Mouse (Mus musculus): ENCODE results near the gene Slc46a1.

The Slc46a1 gene

DNA sequence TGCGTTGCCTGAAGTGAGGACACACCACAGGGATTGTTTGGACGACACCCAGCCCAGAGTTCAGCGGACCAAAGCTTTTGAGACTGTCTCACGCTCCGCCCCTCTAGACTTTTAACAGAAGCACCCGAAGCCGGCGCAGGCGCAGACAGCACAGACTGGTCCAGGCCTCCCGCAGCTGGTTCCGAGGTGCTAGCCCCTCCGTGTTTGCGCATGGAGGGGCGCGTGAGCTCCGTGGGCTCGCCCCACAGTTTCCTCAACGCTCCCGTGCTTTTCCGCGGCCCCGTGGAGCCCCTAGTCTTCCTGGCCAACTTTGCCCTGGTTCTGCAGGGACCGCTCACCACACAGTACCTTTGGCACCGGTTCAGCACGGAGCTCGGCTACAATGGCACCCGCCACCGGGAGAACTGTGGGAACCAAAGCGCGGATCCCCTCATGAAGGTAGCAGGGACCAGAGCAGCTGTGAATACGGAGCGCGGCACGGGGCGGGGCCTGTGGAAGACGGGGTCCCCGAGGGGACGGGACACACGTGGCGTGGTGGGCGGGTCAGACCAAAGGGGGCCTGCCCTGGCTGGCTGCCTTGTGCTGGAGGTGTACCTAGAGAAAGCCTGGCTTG lies at the start of gene Slc46a1:
TSS of gene Slc46a1 (plus strand) at position 130 of the 613 bp plus-strand sequence.
- no peak for DNase-seq (ENCODE audit: extremely low spot score, low read depth, low spot score)

GRCm38 (mm10) chr11:78416854-78417253 lies 48.6 kb upstream of the Slc46a1 start:
- no peak for DNase-seq (ENCODE audit: extremely low spot score, low read depth, low spot score)

GRCm38 (mm10) chr11:78420263-78420889 lies 45.1 kb upstream of the Slc46a1 start:
- DNase-seq (ENCODE audit: extremely low spot score, low read depth, low spot score) = no peak

DNA sequence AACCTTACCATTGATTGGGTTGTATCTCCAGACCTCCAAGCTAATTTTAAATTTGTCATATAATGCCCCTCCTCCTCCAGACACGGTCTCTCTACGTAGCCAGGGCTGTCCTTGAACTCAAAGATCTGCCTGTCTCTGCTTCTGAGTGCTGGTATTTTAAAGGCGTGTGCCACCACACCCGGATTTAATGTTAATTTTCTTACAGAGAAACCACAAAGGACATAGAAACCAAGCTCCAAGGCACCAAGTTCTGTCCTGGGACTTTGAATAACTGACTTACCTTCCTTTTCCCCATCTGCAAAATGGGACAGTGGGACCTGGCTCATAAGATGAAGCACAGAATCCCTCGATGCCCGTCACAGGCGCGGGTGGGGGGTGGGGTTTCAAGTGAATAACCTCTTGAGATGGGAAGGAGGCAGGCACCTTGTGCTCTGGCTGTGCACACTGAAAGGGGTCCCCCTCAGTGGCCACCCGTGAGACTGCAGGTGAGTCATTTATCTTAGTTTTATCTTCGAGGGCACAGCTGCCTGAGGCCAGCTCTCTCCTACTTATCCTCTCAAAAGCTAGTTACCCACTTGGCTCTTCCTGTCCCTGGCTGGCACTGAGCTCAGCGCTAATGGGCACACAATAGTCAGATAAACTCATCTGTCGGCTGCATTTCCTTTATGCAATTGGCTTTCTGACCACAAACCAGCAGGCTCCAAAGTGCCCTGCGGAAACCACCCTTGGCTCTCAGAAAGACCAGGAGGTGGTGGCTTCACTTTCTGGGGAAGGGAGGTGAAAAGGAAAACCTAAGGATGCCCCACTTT lies 44.1 kb upstream of the Slc46a1 start:
- no peak for DNase-seq (ENCODE audit: extremely low spot score, low read depth, low spot score)

- no peak for DNase-seq (ENCODE audit: extremely low spot score, low read depth, low spot score)
Observed at GRCm38 (mm10) chr11:78422055-78422819, 43.3 kb upstream of the Slc46a1 start, which contains the start of gene Slc13a2. Gene Slc13a2, minus strand, starts transcription at chr11:78422217.

- no peak for DNase-seq (ENCODE audit: extremely low spot score, low read depth, low spot score)
Observed at GRCm38 (mm10) chr11:78424352-78424751, 41.1 kb upstream of the Slc46a1 start.

GRCm38 (mm10) chr11:78425572-78425971 lies 39.9 kb upstream of the Slc46a1 start:
- no peak for DNase-seq (ENCODE audit: extremely low spot score, low read depth, low spot score)

DNA sequence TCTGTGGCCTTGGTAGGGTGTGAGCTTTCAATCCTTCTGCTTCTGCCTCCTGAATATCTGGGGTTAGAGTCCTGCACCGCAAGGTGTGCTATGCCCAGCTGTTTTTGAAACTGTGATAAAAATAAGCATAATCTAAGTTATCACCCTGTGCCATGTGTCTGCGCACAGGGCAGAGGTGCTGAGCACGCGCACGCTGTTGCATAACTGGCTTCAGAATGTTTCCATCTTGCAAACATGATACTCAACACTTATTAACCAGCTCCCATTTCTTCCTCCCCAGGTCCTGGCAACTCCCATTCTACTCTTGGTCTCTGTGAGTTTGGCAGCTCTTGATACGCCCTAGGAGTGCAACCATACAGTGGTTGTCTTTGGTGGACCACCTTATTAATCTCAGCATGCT lies 37.8 kb upstream of the Slc46a1 start:
- no peak for DNase-seq (ENCODE audit: extremely low spot score, low read depth, low spot score)

DNA sequence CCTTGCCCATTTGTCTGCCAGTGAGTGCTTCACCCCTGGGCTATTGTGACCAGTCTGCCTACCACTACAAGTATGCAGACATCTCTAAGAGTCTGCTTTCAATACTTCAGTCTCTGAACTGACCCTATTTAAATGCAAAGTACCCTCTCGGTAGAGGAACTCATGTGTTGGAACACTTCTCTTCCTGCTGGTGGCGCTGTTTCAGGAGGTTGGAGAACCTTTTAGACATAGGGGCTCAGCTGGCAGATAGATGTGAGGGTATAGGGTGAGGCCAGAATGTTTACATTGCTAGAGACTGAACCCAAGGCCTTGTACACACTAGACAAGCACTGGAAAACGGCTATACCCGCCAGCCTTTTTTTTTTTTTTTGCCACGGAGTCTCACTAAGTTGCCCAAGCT lies 37.2 kb upstream of the Slc46a1 start:
- DNase-seq (ENCODE audit: extremely low spot score, low read depth, low spot score) = no peak

- no peak for DNase-seq (ENCODE audit: extremely low spot score, low read depth, low spot score)
Observed at GRCm38 (mm10) chr11:78430195-78430878, 35.2 kb upstream of the Slc46a1 start.

DNA sequence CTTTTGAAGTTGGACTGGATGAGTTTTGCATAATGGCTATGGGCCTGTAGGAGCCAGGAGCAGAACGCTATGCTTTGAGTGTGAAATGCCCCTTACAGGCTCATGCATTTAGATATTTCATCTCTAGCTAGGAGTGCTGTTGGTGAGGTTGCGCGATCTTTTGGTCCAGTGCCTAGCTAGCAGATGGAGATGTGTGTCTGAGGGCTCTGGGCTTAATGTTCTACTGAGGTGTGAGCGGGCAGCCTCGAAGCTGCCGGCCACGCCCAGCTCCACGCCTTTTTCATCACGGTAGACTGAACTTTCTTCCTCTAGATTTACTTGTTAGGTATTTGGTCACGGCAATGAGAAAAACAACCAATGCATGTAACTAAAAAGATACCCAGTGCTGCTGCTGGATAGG lies 34.3 kb upstream of the Slc46a1 start:
- DNase-seq (ENCODE audit: extremely low spot score, low read depth, low spot score) = no peak

- DNase-seq (ENCODE audit: extremely low spot score, low read depth, low spot score) = no peak
Observed at GRCm38 (mm10) chr11:78434052-78434451, 31.4 kb upstream of the Slc46a1 start.

DNA sequence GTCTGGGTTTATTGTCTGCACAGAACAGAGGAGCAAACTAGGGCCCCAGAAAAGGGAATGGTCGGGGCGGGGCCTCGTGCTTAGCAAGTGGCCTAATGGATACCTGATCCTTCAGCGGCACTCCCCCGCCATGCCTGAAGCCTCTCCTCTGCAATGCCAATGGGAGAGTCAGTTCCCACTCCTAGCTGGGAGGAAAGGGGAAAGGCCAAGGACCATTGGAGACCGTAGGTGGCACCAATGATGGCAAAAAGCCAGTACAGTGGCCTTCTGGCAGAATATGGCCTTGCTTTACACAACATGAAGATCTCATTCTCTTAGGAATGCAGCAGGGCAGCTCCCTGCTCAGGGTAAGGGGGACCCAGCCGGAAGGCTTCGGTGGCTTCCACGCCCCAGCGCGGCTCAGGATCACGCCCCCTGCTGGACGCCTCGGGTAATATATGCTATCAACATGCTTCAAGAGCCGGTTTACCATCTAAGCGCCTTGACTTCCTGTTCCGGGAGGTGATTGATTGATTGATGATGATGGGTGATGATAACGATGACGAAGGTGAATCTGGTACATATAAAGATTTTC lies 29.6 kb upstream of the Slc46a1 start:
- DNase-seq (ENCODE audit: extremely low spot score, low read depth, low spot score) = peak; percentile 56

GRCm38 (mm10) chr11:78437182-78437581 lies 28.3 kb upstream of the Slc46a1 start:
- DNase-seq (ENCODE audit: extremely low spot score, low read depth, low spot score) = no peak

- no peak for DNase-seq (ENCODE audit: extremely low spot score, low read depth, low spot score)
Observed at GRCm38 (mm10) chr11:78438399-78438930, 27.0 kb upstream of the Slc46a1 start.

GRCm38 (mm10) chr11:78443115-78443514 lies 22.4 kb upstream of the Slc46a1 start:
- no peak for DNase-seq (ENCODE audit: extremely low spot score, low read depth, low spot score)

- DNase-seq (ENCODE audit: extremely low spot score, low read depth, low spot score) = no peak
Observed at GRCm38 (mm10) chr11:78447168-78447567, 18.3 kb upstream of the Slc46a1 start.

DNA sequence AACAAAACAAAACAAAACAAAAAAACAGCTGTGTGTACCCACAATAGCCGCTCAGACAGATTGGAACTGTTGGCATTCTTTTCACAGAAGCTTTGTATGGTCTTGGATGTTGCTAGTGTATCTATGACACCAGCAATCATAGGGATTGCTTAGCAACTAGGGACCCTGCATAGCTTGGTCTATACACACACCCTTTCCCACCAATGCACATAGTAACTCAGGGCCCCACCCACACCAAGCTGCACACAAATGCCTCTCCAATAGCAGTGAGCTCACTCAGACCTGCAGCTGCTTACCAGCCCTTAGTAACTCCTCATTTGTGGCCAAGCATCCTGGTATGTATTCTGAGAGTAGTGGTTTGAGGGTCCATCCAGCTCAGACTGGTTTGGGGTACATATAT lies 17.3 kb upstream of the Slc46a1 start:
- no peak for DNase-seq (ENCODE audit: extremely low spot score, low read depth, low spot score)

GRCm38 (mm10) chr11:78450337-78450736 lies 15.2 kb upstream of the Slc46a1 start:
- DNase-seq (ENCODE audit: extremely low spot score, low read depth, low spot score) = no peak

GRCm38 (mm10) chr11:78453675-78454074 lies 11.8 kb upstream of the Slc46a1 start:
- no peak for DNase-seq (ENCODE audit: extremely low spot score, low read depth, low spot score)
